Mouse (Mus musculus): ENCODE results near the gene Zmynd8. TPM values are rescaled to one million over a fixed set of nuclear protein-coding genes. Genes with fewer than 3 reads are reported as not detected.

The Zmynd8 gene
- polyA plus RNA-seq (2015; fragmentation: Nextera tagmentation; extraction: Ambion mirVana) = 41.5 and 42.4 TPM in 2 replicates

DNA sequence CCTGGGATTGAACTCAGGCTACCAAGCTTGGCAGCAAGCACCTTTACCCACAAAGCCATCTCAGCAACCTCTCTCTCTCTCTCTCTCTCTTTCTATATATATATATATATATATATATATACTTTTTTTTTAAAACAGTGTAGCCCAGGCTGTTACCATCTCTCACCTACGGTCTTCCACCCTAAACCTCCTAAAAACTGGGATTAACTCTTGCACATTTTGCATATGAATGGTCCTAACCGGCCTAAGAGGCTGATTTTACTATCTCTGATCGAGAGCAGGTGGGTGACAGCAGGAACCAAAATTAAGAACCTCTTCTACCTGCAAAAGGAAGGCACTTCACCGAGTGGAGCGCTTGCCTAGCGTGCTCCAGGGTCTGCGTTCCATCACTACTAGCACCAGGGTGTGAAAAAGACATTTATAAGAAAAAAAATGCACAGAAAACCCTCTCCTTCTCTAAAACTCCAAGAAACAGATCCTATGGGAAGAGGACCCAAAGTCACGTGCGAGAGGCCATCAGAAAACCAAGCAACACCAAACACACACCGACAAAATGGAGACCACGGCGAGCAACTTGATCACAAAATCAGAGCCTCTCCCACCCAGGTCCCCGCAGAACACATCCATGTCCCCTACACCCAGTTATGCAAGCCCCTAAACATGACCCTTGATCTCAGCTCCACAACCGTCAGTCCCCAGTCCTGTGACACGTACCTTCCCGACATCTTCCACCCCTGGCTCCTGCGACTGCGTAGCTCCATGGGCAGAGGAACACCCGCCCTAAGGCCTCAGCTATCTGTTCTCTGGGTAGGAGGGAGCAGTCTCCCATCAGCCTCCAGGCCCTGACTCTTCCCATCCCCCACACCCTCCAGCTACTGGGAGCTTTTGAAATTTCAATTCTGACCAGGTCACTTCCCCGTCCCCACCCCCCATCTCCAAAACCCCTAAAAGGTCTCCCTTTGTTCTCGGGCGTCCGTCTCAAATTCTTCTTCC lies at the start of gene Zmynd8:
Gene Zmynd8, minus strand, starts transcription at position 815 of the 993 bp plus-strand sequence.
- 30% methylated on average over 23 of the region's 23 CpGs for WGBS
- Histone ChIP-seq H3K4me1 (peaks cover 54% of the 10 kb centered on the region), H3K4me3 (peak within 1 kb of the TSS; percentile 37), H3K36me3 (no peaks in the 10 kb centered on the region), H3K4me2 (peak within 1 kb of the TSS; percentile 60), H3K9ac (peak within 1 kb of the TSS; percentile 61), H3K27ac (replicated peaks) (peak within 1 kb of the TSS; percentile 84), H3K27me3 (replicated peaks) (no peaks in the 10 kb centered on the region), H3K9me3 (no peaks in the 10 kb centered on the region)
- ATAC-seq (ENCODE audit: extremely low read depth, insufficient number of reproducible peaks, low FRiP score, low TSS enrichment) = 0 out of 2 replicates have a peak, but pooled peaks have one; percentile 48

DNA sequence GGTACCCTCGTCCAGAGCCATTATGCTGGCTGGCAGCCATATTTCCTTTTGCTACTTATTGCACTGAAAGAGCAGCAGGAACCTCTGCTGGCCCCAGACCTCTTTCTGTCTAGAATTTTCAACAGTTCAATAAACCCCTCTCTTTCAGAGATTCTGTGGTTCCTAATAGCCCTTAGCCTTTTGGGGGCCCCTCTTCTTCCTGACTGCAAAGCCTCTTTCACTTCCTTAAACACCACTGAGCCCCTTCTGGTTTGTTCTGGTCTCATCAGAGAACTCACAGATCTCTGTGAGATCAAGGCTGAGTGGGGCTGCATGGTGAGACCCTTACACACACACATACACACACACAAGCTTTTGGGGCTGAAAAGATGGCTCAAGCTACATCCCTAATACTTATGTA lies 49.2 kb upstream of the Zmynd8 start:
- 63% methylated on average over 1 of the region's 1 CpGs for WGBS
- ATAC-seq (ENCODE audit: extremely low read depth, insufficient number of reproducible peaks, low FRiP score, low TSS enrichment) = no peak
- Histone ChIP-seq H3K36me3 (no peaks in the 10 kb centered on the region), H3K27me3 (replicated peaks) (no peaks in the 10 kb centered on the region), H3K4me3 (no peak overlapping the region), H3K9me3 (0 out of 2 replicates have a peak, but pooled peaks cover 4% of the 10 kb centered on the region), H3K4me2 (no peak overlapping the region), H3K9ac (no peak overlapping the region), H3K4me1 (peaks cover 22% of the 10 kb centered on the region), H3K27ac (replicated peaks) (0 out of 2 replicates have a peak overlapping the region, but pooled peaks have one; percentile 6)

DNA sequence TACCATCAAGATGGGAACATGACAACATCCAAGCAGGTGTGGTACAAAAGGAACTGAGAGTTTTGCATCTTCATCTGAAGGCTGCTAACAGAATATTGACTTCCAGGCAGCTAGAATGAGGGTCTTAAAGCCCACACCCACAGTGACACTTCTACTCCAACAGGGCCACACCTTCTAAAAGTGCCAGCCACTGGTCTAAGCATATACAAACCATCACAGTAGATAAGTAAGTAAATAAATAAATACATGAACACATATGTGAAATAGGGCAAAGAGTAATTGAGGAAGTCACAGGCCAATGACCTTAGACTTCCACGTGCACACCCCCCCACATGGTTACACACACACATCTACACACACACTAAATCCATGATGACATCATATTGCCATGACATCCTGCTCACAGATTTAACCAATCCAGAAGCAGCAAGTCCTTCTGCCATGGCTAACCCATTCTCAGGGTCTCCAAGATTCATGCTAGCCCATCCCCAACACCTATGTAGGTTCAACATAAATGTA lies 47.3 kb upstream of the Zmynd8 start:
- no peaks in the 10 kb centered on the region for H3K27me3 ChIP-seq (replicated peaks)
- H3K36me3 ChIP-seq = no peaks in the 10 kb centered on the region
- WGBS = 95% methylated on average over 1 of the region's 1 CpGs
- no peak for ATAC-seq (ENCODE audit: extremely low read depth, insufficient number of reproducible peaks, low FRiP score, low TSS enrichment)
- no peak overlapping the region for H3K9ac ChIP-seq
- H3K9me3 ChIP-seq = 0 out of 2 replicates have a peak, but pooled peaks cover 4% of the 10 kb centered on the region
- H3K4me2 ChIP-seq = no peak overlapping the region
- no peak overlapping the region for H3K4me3 ChIP-seq
- no peak overlapping the region for H3K27ac ChIP-seq (replicated peaks)
- peaks cover 12% of the 10 kb centered on the region for H3K4me1 ChIP-seq

DNA sequence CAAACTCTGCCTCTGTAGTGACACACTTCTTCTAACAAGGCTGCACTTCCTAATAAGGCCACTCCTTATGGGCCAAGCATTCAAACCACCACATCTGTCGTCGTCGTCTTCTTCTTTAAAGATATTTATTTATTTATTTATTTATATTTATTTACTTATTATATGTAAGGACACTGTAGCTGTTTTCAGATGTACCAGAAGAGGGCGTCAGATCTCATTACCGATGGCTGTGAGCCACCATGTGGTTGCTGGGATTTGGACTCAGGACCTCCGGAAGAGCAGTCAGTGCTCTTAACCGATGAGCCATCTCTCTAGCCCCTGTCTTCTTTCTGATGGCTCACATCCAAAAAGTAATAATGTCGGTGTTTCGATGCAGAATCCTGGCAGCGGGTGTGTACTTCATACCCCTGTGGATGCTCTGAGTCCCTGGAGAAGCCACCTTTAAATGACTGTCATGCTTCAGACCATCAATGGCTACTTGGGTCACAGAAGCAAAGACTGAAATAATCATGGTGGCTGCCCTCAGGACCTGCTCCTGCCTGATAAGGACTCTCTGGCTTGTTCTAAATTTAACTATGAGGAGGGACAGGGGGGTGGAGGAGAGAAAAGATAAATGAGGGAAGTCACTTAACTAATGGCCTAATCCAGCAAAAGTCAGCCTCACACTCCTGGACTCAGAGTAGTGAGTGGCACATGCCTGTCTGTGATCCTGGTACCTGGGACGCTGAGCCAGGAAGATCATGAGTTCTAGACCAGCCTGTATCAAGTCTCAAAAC lies 45.9 kb upstream of the Zmynd8 start:
- WGBS = 66% methylated on average over 11 of the region's 11 CpGs
- no peaks in the 10 kb centered on the region for H3K27me3 ChIP-seq (replicated peaks)
- peak overlapping the region; percentile 30; the same call in 1 of the 2 replicates for H3K27ac ChIP-seq (replicated peaks)
- 0 out of 2 replicates have a peak, but pooled peaks cover 4% of the 10 kb centered on the region for H3K9me3 ChIP-seq
- no peak overlapping the region for H3K9ac ChIP-seq
- H3K4me1 ChIP-seq = peaks cover 11% of the 10 kb centered on the region
- ATAC-seq (ENCODE audit: extremely low read depth, insufficient number of reproducible peaks, low FRiP score, low TSS enrichment) = 0 out of 2 replicates have a peak, but pooled peaks have one; percentile 42
- H3K4me2 ChIP-seq = no peak overlapping the region
- no peak overlapping the region for H3K4me3 ChIP-seq
- H3K36me3 ChIP-seq = no peaks in the 10 kb centered on the region

DNA sequence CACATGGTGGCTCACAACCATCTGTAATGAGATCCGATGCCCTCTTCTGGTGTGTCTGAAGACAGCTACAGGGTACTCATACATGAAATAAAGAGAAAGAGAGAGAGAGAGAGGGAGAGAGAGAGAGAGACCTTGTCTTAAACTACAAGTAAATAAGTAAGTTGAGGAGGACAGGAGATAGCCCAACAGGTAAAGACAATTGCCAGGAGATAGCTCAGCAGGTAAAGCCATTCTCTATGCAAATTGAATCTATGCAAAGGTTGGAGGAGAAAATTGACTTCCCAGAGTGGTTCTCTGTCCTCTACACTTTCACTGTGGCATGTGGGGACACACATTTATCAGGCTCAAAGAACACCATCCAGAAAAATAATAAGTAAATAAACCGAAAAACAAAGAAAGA lies 44.3 kb upstream of the Zmynd8 start:
- WGBS = 90% methylated on average over 2 of the region's 2 CpGs
- ATAC-seq (ENCODE audit: extremely low read depth, insufficient number of reproducible peaks, low FRiP score, low TSS enrichment) = no peak
- H3K4me3 ChIP-seq = no peak overlapping the region
- 0 out of 2 replicates have a peak, but pooled peaks cover 4% of the 10 kb centered on the region for H3K9me3 ChIP-seq
- no peaks in the 10 kb centered on the region for H3K36me3 ChIP-seq
- peaks cover 8% of the 10 kb centered on the region for H3K4me1 ChIP-seq
- H3K27ac ChIP-seq (replicated peaks) = no peak overlapping the region
- H3K27me3 ChIP-seq (replicated peaks) = no peaks in the 10 kb centered on the region
- no peak overlapping the region for H3K4me2 ChIP-seq
- H3K9ac ChIP-seq = no peak overlapping the region

DNA sequence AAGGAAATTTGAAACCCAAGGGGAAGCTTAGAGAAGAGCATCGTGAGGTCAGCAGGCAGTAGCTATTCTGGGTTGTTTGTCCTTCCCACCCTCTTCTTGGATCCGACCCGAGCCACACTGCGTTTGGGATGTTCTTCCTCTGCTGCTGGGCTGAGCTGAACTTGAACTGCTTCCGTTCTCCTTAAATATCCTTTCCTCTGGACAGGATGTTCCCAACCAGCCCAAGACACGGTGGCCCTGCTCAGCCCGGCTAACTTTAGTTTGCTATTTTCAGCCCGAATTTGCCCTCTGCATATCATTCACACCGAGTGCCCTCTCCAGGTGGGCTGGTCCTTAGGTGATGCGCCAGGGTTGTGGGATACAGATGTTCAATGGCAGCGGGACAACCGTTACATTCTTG lies 37.3 kb upstream of the Zmynd8 start:
- no peak overlapping the region for H3K4me2 ChIP-seq
- no peak overlapping the region for H3K27ac ChIP-seq (replicated peaks)
- ATAC-seq (ENCODE audit: extremely low read depth, insufficient number of reproducible peaks, low FRiP score, low TSS enrichment) = no peak
- WGBS = 40% methylated on average over 12 of the region's 12 CpGs
- H3K36me3 ChIP-seq = no peaks in the 10 kb centered on the region
- H3K9me3 ChIP-seq = no peaks in the 10 kb centered on the region
- H3K27me3 ChIP-seq (replicated peaks) = no peaks in the 10 kb centered on the region
- peaks cover 5% of the 10 kb centered on the region; the same call in 1 of the 2 replicates for H3K4me1 ChIP-seq
- no peak overlapping the region for H3K4me3 ChIP-seq
- no peak overlapping the region for H3K9ac ChIP-seq

DNA sequence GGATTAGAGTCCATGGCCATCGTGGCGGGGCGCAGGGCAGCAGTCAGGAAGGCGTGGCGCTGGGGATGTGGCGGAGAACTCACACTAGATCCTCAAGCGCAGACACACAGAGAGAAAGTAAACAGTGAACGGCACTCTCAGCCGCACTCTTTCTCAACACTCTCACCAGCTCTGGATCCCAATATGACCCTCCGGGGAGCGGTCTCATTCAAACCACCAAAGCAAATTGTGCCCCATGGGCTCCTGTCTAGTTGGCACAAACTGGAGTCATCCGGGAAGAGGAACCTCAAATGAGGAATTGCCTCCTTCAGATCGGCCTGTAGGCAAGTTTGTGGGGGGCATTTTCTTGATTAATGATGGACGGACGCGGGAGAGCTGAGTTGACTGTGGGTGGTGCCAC lies 28.9 kb upstream of the Zmynd8 start:
- Histone ChIP-seq H3K4me2 (no peak overlapping the region), H3K9ac (no peak overlapping the region), H3K9me3 (peaks cover 8% of the 10 kb centered on the region; the same call in 1 of the 2 replicates), H3K36me3 (no peaks in the 10 kb centered on the region), H3K4me1 (peaks cover 8% of the 10 kb centered on the region; the same call in 1 of the 2 replicates), H3K27ac (replicated peaks) (no peak overlapping the region), H3K4me3 (no peak overlapping the region), H3K27me3 (replicated peaks) (no peaks in the 10 kb centered on the region)
- WGBS = 95% methylated on average over 16 of the region's 16 CpGs
- ATAC-seq (ENCODE audit: extremely low read depth, insufficient number of reproducible peaks, low FRiP score, low TSS enrichment) = no peak

DNA sequence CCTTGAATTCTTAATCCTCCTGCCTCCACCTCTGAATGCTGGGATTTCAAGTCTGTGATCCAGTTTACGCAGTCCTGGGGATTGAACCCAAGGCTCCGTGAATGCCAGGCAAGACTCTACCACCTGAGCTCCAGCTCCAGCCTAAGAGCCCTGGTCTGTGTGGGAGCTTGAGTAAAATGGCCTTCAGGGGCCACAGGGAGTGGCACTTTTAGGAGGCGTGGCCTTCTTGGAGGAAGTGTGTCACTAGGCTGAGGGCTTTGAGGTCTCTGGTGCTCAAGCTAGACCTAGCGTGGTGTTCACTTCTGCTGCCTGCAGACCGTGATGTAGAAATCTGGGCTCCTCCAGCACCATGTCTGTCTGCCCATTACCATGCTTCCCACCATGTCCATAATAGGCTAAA lies 27.4 kb upstream of the Zmynd8 start:
- no peaks in the 10 kb centered on the region for H3K36me3 ChIP-seq
- H3K9me3 ChIP-seq = peaks cover 8% of the 10 kb centered on the region; the same call in 1 of the 2 replicates
- H3K4me1 ChIP-seq = peaks cover 16% of the 10 kb centered on the region
- no peak overlapping the region for H3K9ac ChIP-seq
- 91% methylated on average over 5 of the region's 5 CpGs for WGBS
- no peaks in the 10 kb centered on the region for H3K27me3 ChIP-seq (replicated peaks)
- H3K4me2 ChIP-seq = no peak overlapping the region
- ATAC-seq (ENCODE audit: extremely low read depth, insufficient number of reproducible peaks, low FRiP score, low TSS enrichment) = no peak
- H3K27ac ChIP-seq (replicated peaks) = no peak overlapping the region
- H3K4me3 ChIP-seq = no peak overlapping the region

DNA sequence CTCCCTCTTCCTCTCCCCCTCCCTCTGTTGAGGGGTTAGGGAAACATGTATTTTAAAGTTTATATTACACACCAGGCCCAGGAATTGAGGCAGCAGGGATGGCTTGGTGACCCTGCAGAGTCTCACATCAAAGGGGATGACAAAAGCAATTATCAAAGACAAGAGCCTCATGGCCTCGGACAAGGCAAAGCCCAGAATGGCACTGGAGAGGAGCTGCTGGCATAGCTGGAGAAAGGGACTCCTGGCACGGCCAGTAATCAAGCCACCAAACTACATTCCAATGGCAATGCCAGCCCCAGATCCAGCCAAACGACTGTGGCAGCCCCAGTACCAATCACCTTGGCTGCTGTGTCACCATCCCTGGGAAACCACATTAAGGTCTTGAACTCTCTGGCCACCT lies 26.3 kb upstream of the Zmynd8 start:
- Histone ChIP-seq H3K9me3 (peaks cover 8% of the 10 kb centered on the region; the same call in 1 of the 2 replicates), H3K4me2 (no peak overlapping the region), H3K4me3 (no peak overlapping the region), H3K27ac (replicated peaks) (no peak overlapping the region), H3K27me3 (replicated peaks) (no peaks in the 10 kb centered on the region), H3K36me3 (no peaks in the 10 kb centered on the region), H3K9ac (no peak overlapping the region), H3K4me1 (peaks cover 16% of the 10 kb centered on the region)
- WGBS = 36% methylated on average over 3 of the region's 3 CpGs
- ATAC-seq (ENCODE audit: extremely low read depth, insufficient number of reproducible peaks, low FRiP score, low TSS enrichment) = no peak

DNA sequence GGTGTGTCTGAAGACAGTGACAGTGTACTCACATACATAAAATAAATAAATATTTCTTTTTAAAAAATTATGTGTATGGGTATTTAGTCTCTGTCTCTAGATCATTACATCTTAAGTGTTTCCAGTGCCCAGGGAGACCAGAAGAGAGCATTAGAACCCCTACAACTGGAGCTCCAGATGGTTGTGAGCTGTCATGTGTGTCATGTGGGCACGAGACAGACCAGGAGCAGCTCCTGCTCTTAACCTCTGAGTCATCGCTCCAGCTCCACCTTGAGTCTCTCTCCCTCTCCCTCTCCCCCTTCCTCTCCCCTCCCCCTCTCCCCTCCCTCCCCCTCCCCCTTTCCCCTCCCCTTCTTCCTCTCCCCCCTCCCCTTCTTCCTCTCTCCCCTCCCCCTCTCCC lies 25.9 kb upstream of the Zmynd8 start:
- H3K4me3 ChIP-seq = no peak overlapping the region
- no peak for ATAC-seq (ENCODE audit: extremely low read depth, insufficient number of reproducible peaks, low FRiP score, low TSS enrichment)
- H3K27me3 ChIP-seq (replicated peaks) = no peaks in the 10 kb centered on the region
- peaks cover 8% of the 10 kb centered on the region; the same call in 1 of the 2 replicates for H3K9me3 ChIP-seq
- no peak overlapping the region for H3K27ac ChIP-seq (replicated peaks)
- no peak overlapping the region for H3K4me2 ChIP-seq
- H3K9ac ChIP-seq = no peak overlapping the region
- H3K4me1 ChIP-seq = peaks cover 16% of the 10 kb centered on the region
- WGBS = 34% methylated on average over 2 of the region's 2 CpGs
- no peaks in the 10 kb centered on the region for H3K36me3 ChIP-seq

DNA sequence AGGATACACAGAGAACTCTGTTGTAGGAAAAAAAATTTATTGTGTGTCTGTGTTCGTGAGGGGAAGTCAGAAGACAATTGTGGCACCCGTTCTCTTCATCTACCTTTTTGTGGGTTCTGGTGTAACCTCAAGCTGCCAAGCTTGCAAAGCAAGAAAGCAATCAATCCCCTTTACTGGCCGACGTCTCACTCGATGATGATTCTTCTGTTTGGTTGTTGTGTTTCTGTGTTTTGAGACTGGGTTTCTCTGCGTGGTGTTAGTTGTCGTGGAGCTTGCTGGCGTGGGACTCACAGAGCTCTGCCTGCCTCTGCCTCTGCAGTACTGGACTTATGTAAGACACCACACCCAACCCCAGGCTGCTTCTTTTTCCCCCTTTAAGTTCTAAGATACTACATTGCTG lies 24.9 kb upstream of the Zmynd8 start:
- WGBS = 83% methylated on average over 8 of the region's 8 CpGs
- Histone ChIP-seq H3K9ac (no peak overlapping the region), H3K27ac (replicated peaks) (no peak overlapping the region), H3K36me3 (no peaks in the 10 kb centered on the region), H3K9me3 (peaks cover 8% of the 10 kb centered on the region; the same call in 1 of the 2 replicates), H3K4me1 (peaks cover 16% of the 10 kb centered on the region), H3K4me2 (no peak overlapping the region), H3K4me3 (no peak overlapping the region), H3K27me3 (replicated peaks) (no peaks in the 10 kb centered on the region)
- no peak for ATAC-seq (ENCODE audit: extremely low read depth, insufficient number of reproducible peaks, low FRiP score, low TSS enrichment)
